Mouse (Mus musculus): ENCODE measurements around the gene Slc38a6. TPM values are rescaled to one million over a fixed set of nuclear protein-coding genes. Genes with fewer than 3 reads are reported as not detected.

The Slc38a6 gene
- polyA plus RNA-seq, 1 experiment from 2014 or later, result 10.0 TPM

DNA sequence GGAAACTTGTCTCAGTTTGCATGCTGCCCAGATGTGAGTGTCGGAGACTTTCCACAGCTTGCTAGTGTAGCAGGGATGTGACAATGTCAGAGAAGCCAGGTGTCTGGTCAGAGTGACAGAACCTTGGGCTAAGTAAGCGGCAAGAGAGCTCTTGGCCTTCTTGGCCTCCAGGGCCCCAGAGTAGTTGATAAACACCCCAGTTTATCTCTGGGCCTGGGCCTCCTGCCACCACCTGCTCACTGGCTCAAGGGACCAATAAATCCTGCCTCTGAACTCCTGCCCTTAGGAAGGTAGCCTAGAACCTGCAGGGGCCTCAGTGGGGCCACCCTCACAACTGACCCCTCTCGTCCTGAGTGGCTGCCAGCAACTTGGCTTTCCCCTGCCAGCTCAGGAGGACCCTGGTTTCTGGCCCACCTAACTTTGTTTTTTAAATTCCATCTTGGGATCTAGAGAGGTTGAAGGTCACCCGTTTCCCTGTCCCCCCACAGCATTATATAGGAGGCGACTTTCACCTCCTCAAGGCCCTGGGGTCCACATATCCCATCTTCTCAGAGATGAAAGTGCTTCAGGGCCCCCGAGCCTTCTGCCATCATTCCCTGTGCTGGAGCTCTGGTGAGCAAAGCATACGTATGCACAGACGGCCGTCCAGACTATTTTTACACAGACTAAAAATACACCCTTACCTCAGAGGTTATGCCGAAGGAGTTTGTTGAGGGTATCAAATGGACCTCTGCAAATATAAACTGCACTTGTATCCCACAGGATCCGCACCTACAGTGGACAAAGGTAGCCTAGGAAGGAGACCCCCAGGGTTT, 116.5 kb downstream of the Slc38a6 start:
- no peak overlapping the region for H3K4me2 ChIP-seq (replicated peaks)
- no peaks in the 10 kb centered on the region for H3K36me3 ChIP-seq
- 86% methylated on average over 11 of the region's 11 CpGs for WGBS
- no peak overlapping the region for H3K27ac ChIP-seq
- ATAC-seq (ENCODE audit: low FRiP score, low read depth), result no peak
- peaks cover 7% of the 10 kb centered on the region for H3K4me1 ChIP-seq
- no peaks in the 10 kb centered on the region for H3K27me3 ChIP-seq (replicated peaks)
- H3K9ac ChIP-seq, result no peak overlapping the region
- H3K9me3 ChIP-seq, result no peaks in the 10 kb centered on the region
- no peak overlapping the region for H3K4me3 ChIP-seq

Other genes starting within 250 kb of the Slc38a6 start
- gene Six1, start 232.9 kb upstream of the Slc38a6 start, polyA plus RNA-seq (2016; fragmentation: Nextera tagmentation; extraction: Ambion mirVana), result 30.5 and 36.7 TPM in 2 replicates
- 5.0 and 6.8 TPM in 2 replicates for gene Six4, start 173.3 kb upstream of the Slc38a6 start, polyA plus RNA-seq (2016; fragmentation: Nextera tagmentation; extraction: Ambion mirVana)
- gene Mnat1, start 163.1 kb upstream of the Slc38a6 start, polyA plus RNA-seq (2016; fragmentation: Nextera tagmentation; extraction: Ambion mirVana), result 25.0 and 32.9 TPM in 2 replicates
- 16.2 and 18.8 TPM in 2 replicates for gene Trmt5, start 69 bp upstream of the Slc38a6 start, polyA plus RNA-seq (2016; fragmentation: Nextera tagmentation; extraction: Ambion mirVana)

Data from neural tube, embryonic 12.5 days (tissue).